In the genomic region with DNA sequence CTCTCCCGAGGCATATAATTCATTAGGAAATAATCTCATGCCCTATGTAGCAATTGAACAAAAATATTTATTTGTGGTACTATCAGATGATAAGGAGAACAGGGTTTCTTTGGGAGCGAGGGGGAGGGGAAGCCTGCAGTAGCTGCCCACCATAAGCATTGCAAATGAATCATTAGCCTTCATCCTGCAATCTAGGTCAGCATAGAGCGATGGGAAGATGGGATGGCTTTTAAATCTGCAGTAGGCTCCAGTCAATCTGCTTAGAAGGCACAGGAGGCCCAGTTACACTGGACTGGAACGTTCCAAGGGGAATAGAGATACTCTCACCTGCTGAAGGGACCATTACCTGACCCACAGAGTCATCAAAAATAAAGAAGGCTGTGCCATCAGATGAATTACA, we compare ENCODE assay signal across 18 mouse cellular contexts.
DNase-seq lines count a peak whose midpoint lies in the region; ATAC-seq and TF ChIP-seq lines count a peak whose summit lies in the region.
"Had no signal": no experiment of that assay in that cellular context is flagged by ENCODE, and none has a peak within 500 bp of the region (broad histone marks: within the 10 kb centered on the region; RNA-seq: fewer than 3 reads in every experiment).

No protein-coding gene starts in this region.

- no peaks in the 10 kb centered on the region for H3K9me3 ChIP-seq in forebrain, embryonic 15.5 days
- no peaks in the 10 kb centered on the region for H3K9me3 ChIP-seq in hindbrain, embryonic 16.5 days (ENCODE audit: control insufficient read depth, low read length)
- H3K9me3 ChIP-seq in neural tube, embryonic 13.5 days, result no peaks in the 10 kb centered on the region
- H3K9me3 ChIP-seq: heart, embryonic 12.5 days had no signal

- no peaks in the 10 kb centered on the region for H3K36me3 ChIP-seq in forebrain, embryonic 15.5 days
- no peaks in the 10 kb centered on the region for H3K36me3 ChIP-seq in hindbrain, embryonic 16.5 days (ENCODE audit: control insufficient read depth, insufficient read depth, low read length)
- 0 out of 2 replicates have a peak, but pooled peaks cover 8% of the 10 kb centered on the region for H3K36me3 ChIP-seq in neural tube, embryonic 13.5 days
- H3K36me3 ChIP-seq: heart, embryonic 12.5 days had no signal

- no peak overlapping the region for H3K4me2 ChIP-seq in forebrain, embryonic 15.5 days (replicated peaks)
- no peak overlapping the region; the same call in 1 of the 2 replicates for H3K4me2 ChIP-seq in hindbrain, embryonic 16.5 days (ENCODE audit: low read length)
- H3K4me2 ChIP-seq in neural tube, embryonic 13.5 days, result peak overlapping the region; percentile 45
- H3K4me2 ChIP-seq: heart, embryonic 12.5 days had no signal

- intact Hi-C loops in heart, postnatal 25 days (cut with DNase I), result no loop called here

- H3K4me1 ChIP-seq in forebrain, embryonic 15.5 days, result peaks cover 55% of the 10 kb centered on the region
- H3K4me1 ChIP-seq in hindbrain, embryonic 16.5 days (ENCODE audit: control insufficient read depth, insufficient read depth, low read depth, low read length), result peaks cover 29% of the 10 kb centered on the region
- peaks cover 69% of the 10 kb centered on the region for H3K4me1 ChIP-seq in neural tube, embryonic 13.5 days (replicated peaks)

- TF ChIP-seq CTCF in layer of hippocampus, adult 2 months (conservative IDR thresholded peaks at IDR 0.05), result no peak

- H3K9ac ChIP-seq in forebrain, embryonic 15.5 days (replicated peaks), result no peak overlapping the region
- peak overlapping the region; percentile 23; the same call in 1 of the 2 replicates for H3K9ac ChIP-seq in hindbrain, embryonic 16.5 days (ENCODE audit: low read depth, low read length)
- peak overlapping the region; percentile 70 for H3K9ac ChIP-seq in neural tube, embryonic 13.5 days
- H3K9ac ChIP-seq: heart, embryonic 12.5 days had no signal

- H3K4me3 ChIP-seq in layer of hippocampus, adult 2 months, result no peak overlapping the region
- H3K4me3 ChIP-seq in forebrain, embryonic 15.5 days, result no peak overlapping the region
- H3K4me3 ChIP-seq in hindbrain, embryonic 16.5 days (ENCODE audit: low read length), result no peak overlapping the region
- no peak overlapping the region for H3K4me3 ChIP-seq in neural tube, embryonic 13.5 days
- H3K4me3 ChIP-seq: heart, embryonic 12.5 days had no signal

- DNase-seq in layer of hippocampus, adult 2 months (ENCODE audit: low spot score in 2 of 2), result no peak
- no peak for DNase-seq in layer of hippocampus, postnatal 25 days (ENCODE audit: extremely low spot score in 1 of 2, low spot score in 1 of 2)
- no peak for DNase-seq in testis, postnatal 14 days (ENCODE audit: low spot score)
- no peak for DNase-seq in layer of hippocampus, adult 9-10 months (ENCODE audit: low spot score)
- DNase-seq in heart, postnatal 25 days (ENCODE audit: low spot score), result no peak
- DNase-seq: adrenal gland, adult 2 months; cerebellum, adult 9-11 months; gastrocnemius, postnatal 36 days; heart, postnatal 4 days; kidney, adult 18-20 months; kidney, postnatal 4 days; lung, postnatal 14 days; right cerebral cortex, postnatal 25 days; thymus, postnatal 4 days had no signal

- no peaks in the 10 kb centered on the region for H3K27me3 ChIP-seq in forebrain, embryonic 15.5 days
- H3K27me3 ChIP-seq in hindbrain, embryonic 16.5 days (replicated peaks; ENCODE audit: control insufficient read depth, insufficient read depth, low read length), result no peaks in the 10 kb centered on the region
- no peaks in the 10 kb centered on the region for H3K27me3 ChIP-seq in neural tube, embryonic 13.5 days

- ATAC-seq in forebrain, embryonic 15.5 days (replicated peaks), result no peak
- no peak for ATAC-seq in hindbrain, embryonic 16.5 days
- no peak for ATAC-seq in neural tube, embryonic 13.5 days (ENCODE audit: low read depth)

- H3K27ac ChIP-seq in layer of hippocampus, adult 2 months, result peak overlapping the region; percentile 77
- H3K27ac ChIP-seq in forebrain, embryonic 15.5 days (replicated peaks), result peak overlapping the region; percentile 79
- H3K27ac ChIP-seq in hindbrain, embryonic 16.5 days (ENCODE audit: low read depth, low read length), result peak overlapping the region; percentile 74
- H3K27ac ChIP-seq in neural tube, embryonic 13.5 days (replicated peaks), result peak overlapping the region; percentile 100

- 29% methylated on average over 4 of the region's 4 CpGs for WGBS in forebrain, embryonic 15.5 days
- 26% methylated on average over 4 of the region's 4 CpGs for WGBS in hindbrain, embryonic 16.5 days
- 16% methylated on average over 4 of the region's 4 CpGs for WGBS in neural tube, embryonic 13.5 days
